Mouse (Mus musculus) frontal cortex, postnatal 14 days (tissue): ENCODE measurements at regions not wholly inside any gene's neighbourhood (a gene's known extent, or its start where the extent isn't known, plus 50 kb on each side); places are given as distances from the start of the nearest gene placed in this dataset.
A peak's percentile ranks its signal among the peaks of the same experiment; 100 is the strongest.

Experiments
- DNase-seq, 2 experiments: peaks; one replicate each; pipeline ENCODE4 v3.0.0; 2022; ENCODE audit warnings: low spot score in 2 of 2

DNA sequence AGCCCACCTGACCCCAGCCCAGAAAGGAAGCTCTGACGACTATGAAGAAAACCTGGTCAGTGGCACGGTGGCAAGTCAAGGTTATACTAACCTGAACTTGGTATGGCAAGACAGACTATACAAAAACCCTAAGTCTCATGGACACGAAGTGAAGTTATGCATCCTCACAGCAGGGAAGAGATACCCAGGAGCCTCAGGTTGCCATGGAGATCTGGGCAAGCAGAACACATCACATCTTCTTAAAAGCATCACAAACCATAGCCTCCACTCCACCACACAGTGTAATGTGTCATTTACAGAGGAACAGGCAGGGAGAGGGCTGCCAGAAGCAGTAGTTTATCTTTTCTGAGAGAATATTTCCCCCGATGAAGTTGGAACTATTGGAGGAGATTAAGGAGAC is 146.5 kb downstream of the Slc39a8 start:
- peak; percentile 13 to 22 for DNase-seq

DNA sequence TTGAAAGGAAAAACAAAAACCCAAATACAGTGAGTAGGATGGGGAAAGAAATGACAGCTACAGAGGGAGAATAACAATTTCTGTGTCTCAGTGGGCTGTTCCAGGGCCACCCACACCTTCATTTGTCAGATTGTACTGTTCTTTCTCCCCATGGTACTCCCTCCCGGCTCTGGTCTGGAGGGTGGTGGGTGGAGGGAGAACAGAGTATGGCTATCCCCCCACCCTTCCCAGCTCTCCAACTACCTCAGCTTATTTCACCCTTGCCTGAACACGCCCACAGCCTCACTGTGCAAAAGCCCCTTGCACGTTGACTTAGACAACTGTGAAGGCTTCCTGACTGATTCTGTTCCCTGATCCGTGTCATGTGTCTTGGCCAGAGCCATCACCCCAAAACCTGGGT is 147.3 kb downstream of the Slc39a8 start:
- peak in 1 of 2 experiments; percentile 10 for DNase-seq

DNA sequence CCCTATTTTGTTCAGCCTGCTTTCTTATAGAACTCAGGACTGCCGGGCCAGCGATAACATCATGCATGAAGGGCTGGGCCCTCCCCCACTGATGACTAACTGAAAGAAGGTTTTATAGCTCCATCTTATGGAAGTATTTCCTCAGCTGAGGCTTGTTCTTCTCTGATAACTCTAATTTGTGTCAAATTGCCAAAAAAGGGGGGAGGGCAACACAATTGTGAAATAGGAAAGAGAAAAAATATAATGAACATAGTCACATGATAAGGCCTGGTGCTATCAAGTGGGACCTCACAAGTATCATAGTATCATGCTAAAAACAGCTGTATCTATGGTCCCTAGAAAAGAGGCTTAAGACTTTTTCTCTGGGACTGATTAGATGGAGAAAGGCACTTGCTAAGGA is 148.2 kb downstream of the Slc39a8 start:
- no peak for DNase-seq

DNA sequence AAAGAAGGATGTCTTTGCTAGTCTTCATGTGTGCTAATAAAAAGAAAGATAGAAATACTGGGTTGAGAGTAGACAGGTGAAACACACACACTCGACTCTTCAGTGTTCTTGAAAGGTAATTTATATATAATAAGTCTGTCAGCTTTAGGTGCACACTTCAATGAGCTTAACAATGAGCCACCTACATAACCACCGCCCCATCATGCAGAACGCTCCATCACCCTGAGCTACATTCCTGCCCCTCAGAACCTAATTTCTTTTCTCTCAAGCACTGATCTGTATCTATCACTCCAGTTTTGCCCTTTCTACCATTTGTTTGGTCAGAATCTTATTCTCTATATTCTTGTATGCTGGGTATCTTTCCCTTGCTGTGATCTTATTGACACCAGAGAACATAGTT is 148.8 kb downstream of the Slc39a8 start:
- DNase-seq = no peak

DNA sequence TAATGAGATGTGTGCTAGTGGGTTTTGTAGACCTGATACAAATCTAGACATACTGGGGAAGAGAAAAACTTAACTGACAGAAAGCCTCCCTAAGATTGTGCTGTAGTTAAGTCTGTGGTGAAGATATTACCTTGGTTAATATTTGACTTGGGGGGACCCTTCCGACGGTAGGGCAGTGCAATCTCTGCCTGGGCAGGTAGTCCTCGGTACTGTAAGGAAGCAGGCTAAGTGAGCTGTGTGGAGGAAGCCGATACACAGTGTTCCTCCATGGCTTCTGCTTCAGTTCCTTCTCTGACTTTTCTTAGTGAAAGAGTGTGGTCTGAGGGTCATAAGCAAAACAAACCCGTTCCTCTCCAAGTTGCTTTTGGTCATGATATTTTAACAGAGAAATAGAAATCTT is 149.7 kb downstream of the Slc39a8 start:
- DNase-seq = no peak

DNA sequence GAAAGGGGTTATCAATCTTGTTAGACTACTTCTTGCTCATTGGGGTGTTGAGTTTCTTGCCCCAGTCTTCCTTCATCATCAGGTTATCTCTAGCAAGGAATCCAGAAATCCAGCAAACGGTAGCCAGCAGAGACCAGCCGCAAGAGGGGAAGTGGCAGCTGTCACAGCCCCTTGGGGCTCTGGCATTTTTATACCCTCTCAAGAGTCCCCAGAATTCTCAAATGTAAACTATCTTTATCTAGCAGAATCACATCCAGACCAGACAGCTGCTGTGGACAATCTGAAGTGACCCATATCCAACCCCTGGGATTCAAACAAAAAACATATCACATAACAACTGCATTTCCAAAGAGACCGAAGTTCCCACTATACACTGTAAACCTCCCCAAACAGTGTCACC is 162.1 kb downstream of the Slc39a8 start:
- no peak for DNase-seq

DNA sequence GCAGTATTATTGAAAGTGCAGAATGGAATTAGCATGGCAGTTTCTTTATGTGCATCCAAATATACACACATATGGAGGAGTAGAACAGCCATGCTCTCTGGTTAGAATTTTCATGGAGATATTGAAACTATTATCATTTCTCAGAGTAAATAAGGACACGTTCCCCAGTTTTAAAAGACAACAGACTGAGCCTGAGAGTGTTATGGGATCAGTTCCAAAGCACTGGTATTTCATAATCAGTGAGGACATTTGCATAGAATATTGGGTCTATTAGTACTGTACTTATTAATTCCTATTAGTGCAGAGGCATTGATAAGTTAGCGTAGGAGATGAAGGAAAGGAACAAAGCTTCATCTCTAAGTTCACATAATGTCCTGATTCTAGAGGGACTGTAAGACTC is 164.2 kb downstream of the Slc39a8 start:
- DNase-seq = no peak

DNA sequence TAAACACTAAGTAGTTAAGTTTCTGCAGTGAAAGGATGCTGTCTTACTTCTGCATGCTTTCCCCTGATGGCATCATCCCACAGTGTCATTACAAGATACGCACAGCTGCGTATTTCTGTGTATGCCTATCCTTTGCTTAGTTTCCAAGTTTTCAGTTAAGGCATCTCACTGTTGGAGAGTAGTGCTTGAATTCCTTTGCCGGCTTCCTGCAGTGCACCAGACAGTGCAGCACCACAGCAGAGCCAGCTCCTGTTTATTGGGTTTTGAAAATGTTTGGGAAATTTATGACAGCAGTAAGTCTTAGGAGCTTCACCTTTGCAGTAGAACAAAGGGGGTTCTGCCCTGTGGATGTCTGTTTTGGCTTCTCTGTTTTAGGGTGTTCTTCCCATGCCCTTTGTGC is 165.3 kb downstream of the Slc39a8 start:
- DNase-seq = no peak

DNA sequence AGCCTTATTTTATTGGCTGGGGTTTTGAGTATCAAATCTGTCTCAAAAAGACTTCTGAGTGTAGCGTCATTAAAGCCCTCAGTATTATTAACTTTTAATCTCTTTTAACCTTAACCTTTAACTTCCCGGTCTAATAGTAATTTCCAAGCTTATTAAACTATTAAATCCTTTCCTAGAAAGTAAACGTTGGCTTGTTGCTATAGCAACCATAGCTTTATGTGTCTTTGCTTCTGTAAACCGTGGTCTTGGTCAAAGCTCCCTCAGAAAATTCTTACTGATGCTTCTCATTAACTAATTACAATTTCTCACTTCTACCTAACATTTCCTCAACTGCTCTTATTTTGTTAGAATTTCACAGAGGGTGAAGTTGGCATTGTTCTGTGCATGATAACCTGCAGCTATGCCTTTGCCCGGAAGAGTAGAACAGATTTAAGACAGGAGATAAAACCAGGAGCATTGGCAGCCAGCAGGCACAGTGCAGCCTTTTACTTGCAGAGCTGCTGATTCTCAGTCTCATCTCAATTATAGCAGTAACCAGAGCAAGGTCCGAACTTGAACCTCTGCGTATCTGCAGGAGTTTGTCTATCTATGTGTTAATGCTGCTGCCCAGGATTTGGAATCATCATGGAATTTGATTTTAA is 165.9 kb downstream of the Slc39a8 start:
- no peak for DNase-seq

DNA sequence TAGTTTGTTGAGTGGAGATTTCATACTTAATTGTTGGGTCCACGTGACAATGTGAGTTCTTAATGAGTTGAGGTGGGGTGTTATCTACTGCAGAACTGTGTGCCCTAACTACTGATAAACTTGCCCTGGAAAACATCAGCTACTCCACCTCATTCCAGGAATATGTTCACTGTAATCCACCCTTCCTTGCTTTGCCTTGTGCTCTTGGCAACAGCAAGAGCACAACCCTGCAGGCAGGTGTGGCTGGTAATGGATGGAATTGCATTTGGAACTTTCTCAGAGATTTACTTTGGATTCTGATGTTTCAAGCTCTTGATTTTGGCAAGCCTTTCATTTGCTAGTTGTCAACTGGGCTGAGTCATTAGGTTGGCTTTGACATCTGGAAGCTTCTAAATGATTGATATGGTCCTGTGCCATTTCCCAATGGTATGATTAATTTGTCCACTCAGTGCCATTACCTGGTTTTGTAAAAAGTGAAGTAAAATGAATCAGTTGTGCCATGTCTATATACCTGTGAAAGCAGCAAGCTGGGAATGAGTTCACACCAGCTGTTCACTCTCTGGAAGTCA is 175.6 kb downstream of the Slc39a8 start:
- no peak for DNase-seq
